Mouse (Mus musculus): ENCODE measurements around the gene Chat.

- TF ChIP-seq CTCF (IDR thresholded peaks at IDR 0.05; ENCODE audit: extremely low read depth, insufficient read length, insufficient replicate concordance, low read depth, low read length) = no peak
- no peak for TF ChIP-seq POLR2A (IDR thresholded peaks at IDR 0.05; ENCODE audit: low read depth, low read length)
Observed at GRCm38 (mm10) chr14:32446989-32447388, 18.8 kb downstream of the Chat start.
